Mouse (Mus musculus) midbrain, embryonic 10.5 days (tissue): ENCODE measurements around the gene Wdr49. TPM values are rescaled to one million over a fixed set of nuclear protein-coding genes. Genes with fewer than 3 reads are reported as not detected.

ENCODE experiments used
- DNase-seq: peaks from one replicate; pipeline ENCODE4 v3.0.0-alpha.2; 2017; ENCODE audit warnings: low spot score
- H3K27ac ChIP-seq: fragments of 300-500 bp; sonication (generic); replicated peaks from 2 replicates; pipeline ENCODE4 v1.5.1; 2016; ENCODE audit warnings: mild to moderate bottlenecking
- H3K27me3 ChIP-seq: fragments of 300-500 bp; sonication (generic); 2 replicates; pipeline ENCODE4 v1.6.1; 2016; ENCODE audit warnings: low read depth, mild to moderate bottlenecking; ENCODE audit not compliant: poor library complexity, severe bottlenecking
- H3K36me3 ChIP-seq: fragments of 300-500 bp; sonication (generic); 2 replicates; pipeline ENCODE4 v1.6.1; 2016; ENCODE audit warnings: mild to moderate bottlenecking, moderate library complexity
- H3K4me1 ChIP-seq: fragments of 300-500 bp; sonication (generic); 2 replicates; pipeline ENCODE4 v1.6.1; 2016
- H3K4me3 ChIP-seq: fragments of 300-500 bp; sonication (generic); 2 replicates; pipeline ENCODE4 v1.5.1; 2016; ENCODE audit warnings: mild to moderate bottlenecking, moderate library complexity
- H3K9me3 ChIP-seq: fragments of 300-500 bp; sonication (generic); replicated peaks from 2 replicates; pipeline ENCODE4 v1.6.1; 2016; ENCODE audit warnings: mild to moderate bottlenecking
- WGBS: fragments of 180-500 bp; shearing (Covaris S2); methylation state at CpG from one replicate; pipeline ENCODE4 v1.1.7; 2016; 5-methylcytosine and 5-hydroxymethylcytosine counted together
- polyA plus RNA-seq: library from polyadenylated mRNA; unstranded; fragments of >200 nt; fragmentation: Nextera tagmentation; extraction: Ambion mirVana; gene quantifications from 2 replicates; pipeline ENCODE4 v1.2.1, GENCODE M21; 2016

Gene Wdr49
- 0.07 TPM in 1 of 2 replicates, not detected in the other for polyA plus RNA-seq

DNA sequence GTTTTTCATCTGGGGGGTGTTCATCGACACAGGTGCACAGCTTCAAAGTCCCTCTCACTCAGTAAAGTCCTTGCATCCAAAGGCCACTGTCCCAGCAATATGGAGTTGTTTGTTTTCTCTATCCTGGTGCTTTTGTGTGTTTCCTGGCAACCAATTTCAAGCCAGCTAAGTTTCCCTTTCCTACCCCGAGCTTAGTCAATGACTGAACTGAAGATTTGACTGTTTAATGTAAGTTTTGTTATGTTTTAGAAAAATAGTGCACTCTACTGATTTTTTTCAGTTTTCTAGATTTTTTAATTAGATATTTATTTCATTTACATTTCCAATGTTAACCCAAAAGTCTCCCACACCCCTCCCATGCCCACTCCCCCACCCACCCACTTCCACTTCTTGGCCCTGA lies at the start of gene Wdr49:
TSS of gene Wdr49 (minus strand) at position 101 of the 400 bp plus-strand sequence.
- Histone ChIP-seq H3K36me3 (no peaks in the 10 kb centered on the region), H3K4me3 (no peak within 1 kb of the TSS), H3K9me3 (no peaks in the 10 kb centered on the region), H3K27ac (no peak within 1 kb of the TSS), H3K4me1 (no peaks in the 10 kb centered on the region), H3K27me3 (no peaks in the 10 kb centered on the region)
- WGBS: 43% methylated on average over 2 of the region's 2 CpGs
- no peak for DNase-seq

DNA sequence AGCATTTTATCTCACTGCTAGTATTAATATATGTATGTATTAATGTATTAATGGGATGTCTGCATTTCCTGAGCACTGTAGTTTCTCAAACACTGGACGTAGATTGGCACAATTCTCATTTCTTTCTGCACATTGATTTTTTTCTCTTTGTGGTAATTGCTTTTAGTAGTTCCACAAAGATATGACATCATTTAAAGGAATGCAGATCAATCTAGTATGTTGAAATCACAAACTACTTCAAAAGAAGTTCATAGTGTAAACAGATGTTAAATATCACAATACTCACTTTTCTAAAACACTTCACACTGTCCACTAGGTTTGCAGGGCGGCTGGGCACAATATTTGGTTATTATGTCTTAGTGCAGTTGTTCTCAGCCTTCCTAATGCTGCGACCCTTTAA lies 49.1 kb upstream of the Wdr49 start:
- peaks cover 30% of the 10 kb centered on the region for H3K36me3 ChIP-seq
- WGBS: 94% methylated on average over 3 of the region's 3 CpGs
- H3K4me3 ChIP-seq: no peak overlapping the region
- no peaks in the 10 kb centered on the region for H3K27me3 ChIP-seq
- no peaks in the 10 kb centered on the region for H3K9me3 ChIP-seq
- no peak overlapping the region for H3K27ac ChIP-seq
- DNase-seq: no peak
- H3K4me1 ChIP-seq: no peaks in the 10 kb centered on the region

DNA sequence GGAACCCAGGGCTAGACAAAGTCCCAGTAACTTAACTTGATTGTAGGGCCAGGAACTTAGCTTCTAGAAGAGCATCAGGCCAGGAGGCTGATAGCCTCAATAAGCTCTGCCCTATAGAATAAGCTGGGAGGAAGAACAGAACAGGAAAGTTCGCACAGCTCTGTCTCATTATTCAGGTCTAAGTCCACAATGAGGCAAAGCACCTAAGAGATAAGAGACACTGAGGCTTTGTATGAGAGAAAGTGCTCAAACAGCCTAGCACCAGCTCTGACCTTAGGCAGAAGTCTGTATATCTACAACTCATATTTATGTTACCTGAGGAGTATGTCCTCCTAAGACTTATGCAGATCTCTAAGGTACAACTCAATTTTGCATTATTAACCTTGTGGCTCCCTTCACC lies 40.6 kb upstream of the Wdr49 start:
- WGBS: 98% methylated on average over 1 of the region's 1 CpGs
- no peak for DNase-seq
- Histone ChIP-seq H3K4me1 (no peaks in the 10 kb centered on the region), H3K36me3 (peaks cover 52% of the 10 kb centered on the region), H3K27me3 (no peaks in the 10 kb centered on the region), H3K9me3 (no peaks in the 10 kb centered on the region), H3K4me3 (no peak overlapping the region), H3K27ac (no peak overlapping the region)

DNA sequence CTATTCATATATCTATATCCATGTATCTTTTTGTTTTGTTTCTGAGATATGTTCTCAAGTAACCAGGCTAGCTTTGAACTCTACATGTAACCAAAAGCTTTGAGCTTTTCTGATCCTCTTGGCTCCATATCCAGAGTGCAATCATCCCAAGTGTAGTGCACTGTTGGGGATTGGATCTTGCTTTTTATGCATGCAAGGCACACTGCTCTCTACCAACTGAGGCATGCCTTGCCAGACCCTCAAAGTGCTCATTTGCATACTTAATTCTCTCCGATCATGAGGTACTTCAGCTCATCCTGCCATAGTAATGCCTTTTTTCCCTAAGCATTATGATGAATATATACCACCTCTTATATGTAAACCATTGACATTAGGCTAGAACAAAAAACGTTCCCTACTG lies 39.4 kb upstream of the Wdr49 start:
- Histone ChIP-seq H3K27ac (no peak overlapping the region), H3K27me3 (no peaks in the 10 kb centered on the region), H3K9me3 (no peaks in the 10 kb centered on the region), H3K4me1 (no peaks in the 10 kb centered on the region), H3K4me3 (no peak overlapping the region), H3K36me3 (peaks cover 40% of the 10 kb centered on the region)
- no peak for DNase-seq
- 82% methylated on average over 2 of the region's 2 CpGs for WGBS

DNA sequence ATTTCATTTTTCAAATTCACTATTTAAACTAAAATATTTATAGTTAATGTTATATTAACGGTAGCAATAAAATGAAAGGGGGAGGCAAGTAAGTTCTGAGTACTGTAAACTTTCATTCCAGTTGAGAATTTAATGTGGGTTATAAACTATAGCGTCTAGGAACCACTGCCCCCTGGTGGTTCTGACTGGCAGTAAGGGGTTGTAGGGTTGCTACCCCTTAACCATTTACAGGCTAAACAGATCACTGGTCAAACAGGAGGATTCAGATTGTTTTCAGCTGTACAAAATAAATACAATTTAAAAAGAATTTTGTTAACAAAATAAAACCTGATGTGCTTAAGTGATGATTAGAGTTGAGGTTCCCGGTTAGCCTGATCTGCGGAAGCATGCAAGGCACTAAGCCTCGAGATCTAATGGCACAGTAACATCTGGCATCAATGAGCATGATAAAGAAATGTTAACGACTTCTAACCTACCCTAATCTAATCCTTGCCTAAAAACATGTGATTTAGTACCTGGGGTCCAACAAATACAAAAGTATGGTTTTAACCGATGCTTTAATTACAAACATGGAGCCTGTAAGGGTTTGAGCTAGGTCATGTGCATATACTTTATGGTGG lies 35.8 kb upstream of the Wdr49 start:
- Histone ChIP-seq H3K36me3 (peaks cover 34% of the 10 kb centered on the region), H3K27ac (no peak overlapping the region), H3K4me1 (no peaks in the 10 kb centered on the region), H3K4me3 (no peak overlapping the region), H3K9me3 (no peaks in the 10 kb centered on the region), H3K27me3 (no peaks in the 10 kb centered on the region)
- DNase-seq: peak; percentile 15
- 75% methylated on average over 7 of the region's 7 CpGs for WGBS

DNA sequence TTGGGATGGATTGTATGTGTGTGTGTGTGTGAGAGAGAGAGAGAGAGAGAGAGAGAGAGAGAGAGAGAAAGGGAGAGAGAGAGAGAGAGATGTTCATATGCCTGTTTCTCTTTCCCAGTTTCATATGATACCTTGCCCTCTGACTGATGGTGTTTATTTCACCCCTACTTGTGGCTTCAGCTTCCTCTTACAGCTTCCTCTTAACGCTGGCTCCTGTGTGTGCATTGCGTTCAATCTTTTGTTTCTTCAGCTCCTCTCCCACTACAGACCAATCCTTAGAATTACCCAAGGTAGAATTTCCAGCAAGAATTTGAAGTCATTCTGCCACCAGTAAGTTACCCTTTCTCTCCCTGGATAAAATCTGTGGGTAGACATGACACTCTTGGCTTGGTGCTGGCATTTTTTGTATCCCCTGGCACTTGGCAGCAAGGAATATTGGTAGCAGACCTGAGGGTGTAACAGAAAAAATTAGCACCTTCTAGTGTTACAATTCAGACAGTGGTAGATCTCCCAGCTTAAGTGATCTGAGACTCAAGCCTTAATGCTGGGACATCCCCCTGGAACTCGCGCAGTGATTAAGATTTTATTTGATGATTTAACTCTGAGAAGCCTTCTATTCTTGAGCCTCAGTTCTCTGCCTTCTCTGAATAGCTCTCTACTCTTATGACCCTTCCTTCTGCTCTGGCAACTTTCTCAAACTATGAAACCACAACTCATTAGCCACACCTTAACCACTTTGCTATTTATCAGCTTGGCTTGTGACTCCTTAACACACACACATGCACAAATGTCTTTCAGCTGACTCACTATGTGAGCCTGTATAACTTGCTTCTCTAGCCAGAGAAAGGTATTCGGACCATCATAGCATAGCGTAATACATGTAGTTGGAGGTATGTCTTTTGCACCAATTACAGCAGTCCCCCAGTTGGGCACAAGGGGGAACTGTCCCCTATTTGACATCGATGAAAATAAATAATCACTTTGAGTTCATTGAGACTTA lies 17.3 kb upstream of the Wdr49 start:
- H3K4me3 ChIP-seq: no peak overlapping the region
- DNase-seq: no peak
- H3K27me3 ChIP-seq: no peaks in the 10 kb centered on the region
- no peaks in the 10 kb centered on the region for H3K36me3 ChIP-seq
- no peak overlapping the region for H3K27ac ChIP-seq
- WGBS: 87% methylated on average over 7 of the region's 7 CpGs
- no peaks in the 10 kb centered on the region for H3K9me3 ChIP-seq
- no peaks in the 10 kb centered on the region for H3K4me1 ChIP-seq

DNA sequence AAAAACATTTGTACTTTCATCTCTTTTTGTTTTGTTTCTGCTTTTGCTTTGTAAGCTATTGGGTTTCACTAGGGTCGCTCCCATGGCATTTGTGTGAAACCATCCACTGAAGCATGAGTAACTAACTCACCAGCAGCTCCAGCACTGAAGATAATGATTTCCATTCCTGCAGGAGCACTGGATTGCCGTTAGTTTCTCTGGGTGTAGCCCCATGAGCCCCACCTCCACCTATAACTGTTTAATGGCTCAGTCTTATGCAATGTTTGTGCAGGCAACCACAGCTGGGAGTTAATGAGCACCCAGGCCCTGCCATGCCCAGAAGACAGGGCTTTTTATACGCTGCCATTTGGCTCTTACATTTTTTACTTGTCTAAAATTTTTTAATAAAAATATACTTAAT lies 11.0 kb upstream of the Wdr49 start:
- no peaks in the 10 kb centered on the region for H3K4me1 ChIP-seq
- no peaks in the 10 kb centered on the region for H3K27me3 ChIP-seq
- no peak for DNase-seq
- H3K4me3 ChIP-seq: no peak overlapping the region
- no peaks in the 10 kb centered on the region for H3K9me3 ChIP-seq
- H3K27ac ChIP-seq: no peak overlapping the region
- H3K36me3 ChIP-seq: no peaks in the 10 kb centered on the region
- 73% methylated on average over 3 of the region's 3 CpGs for WGBS

DNA sequence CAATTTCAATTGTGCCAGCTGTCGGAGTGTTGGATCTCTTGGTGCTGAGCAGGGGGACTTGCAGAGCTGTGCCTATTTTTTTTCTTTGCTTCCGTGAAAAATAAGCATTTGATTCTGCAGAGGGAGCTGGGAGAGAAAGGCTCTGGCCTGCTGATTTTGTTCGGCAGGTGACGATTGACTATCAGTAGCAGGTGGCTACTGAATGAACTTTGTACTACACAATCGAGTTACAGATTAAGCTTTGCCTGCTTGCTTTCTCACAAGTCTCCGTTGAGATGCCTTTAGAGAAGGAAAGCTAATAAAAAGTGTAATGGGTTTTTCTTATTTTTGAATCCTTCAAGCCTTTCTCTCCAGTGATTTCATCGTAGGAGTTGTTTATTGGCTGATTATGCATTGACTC lies 6.8 kb downstream of the Wdr49 start:
- no peaks in the 10 kb centered on the region for H3K9me3 ChIP-seq
- 84% methylated on average over 7 of the region's 7 CpGs for WGBS
- H3K27me3 ChIP-seq: no peaks in the 10 kb centered on the region
- DNase-seq: no peak
- H3K4me1 ChIP-seq: no peaks in the 10 kb centered on the region
- no peak overlapping the region for H3K4me3 ChIP-seq
- H3K27ac ChIP-seq: no peak overlapping the region
- H3K36me3 ChIP-seq: no peaks in the 10 kb centered on the region

DNA sequence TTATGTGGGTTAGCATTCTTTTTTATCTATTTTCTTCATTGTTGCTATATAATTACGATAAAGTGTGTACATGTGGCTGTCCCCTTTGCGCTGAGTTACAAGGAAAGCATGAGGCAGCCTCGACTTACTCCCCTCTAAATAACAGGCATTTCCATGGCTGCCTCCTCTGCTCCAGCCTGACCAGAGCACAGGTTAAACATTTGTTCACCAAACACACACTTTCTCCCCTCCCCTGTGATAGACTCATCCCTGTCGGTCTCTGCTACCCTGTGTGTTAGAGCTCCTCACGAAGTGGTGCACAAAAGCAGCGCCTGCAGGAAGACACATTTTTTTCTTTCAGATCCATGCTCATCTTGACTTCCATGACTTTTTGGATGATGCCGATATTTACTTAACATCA lies 7.3 kb downstream of the Wdr49 start:
- DNase-seq: no peak
- H3K27me3 ChIP-seq: no peaks in the 10 kb centered on the region
- H3K9me3 ChIP-seq: no peaks in the 10 kb centered on the region
- no peak overlapping the region for H3K4me3 ChIP-seq
- H3K27ac ChIP-seq: no peak overlapping the region
- H3K36me3 ChIP-seq: no peaks in the 10 kb centered on the region
- 93% methylated on average over 7 of the region's 7 CpGs for WGBS
- H3K4me1 ChIP-seq: no peaks in the 10 kb centered on the region

DNA sequence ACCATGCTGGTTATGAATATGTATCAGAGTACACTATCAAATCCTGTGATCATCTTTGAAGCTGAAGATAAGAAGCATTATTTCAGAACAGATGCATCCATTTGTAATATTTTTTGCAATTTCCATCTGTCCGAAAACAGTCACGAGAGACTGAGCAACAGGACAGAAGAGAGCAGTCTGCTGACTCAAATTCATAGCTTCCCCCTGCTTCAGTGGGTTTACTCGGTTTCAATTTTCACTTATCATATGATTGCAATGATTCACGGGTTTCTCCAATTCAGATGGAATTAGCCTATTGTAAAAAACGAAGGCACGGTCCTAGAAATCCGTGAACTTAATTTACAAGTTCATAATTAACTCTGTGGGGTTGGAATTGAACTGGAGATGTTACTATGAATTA lies 13.8 kb downstream of the Wdr49 start:
- H3K36me3 ChIP-seq: no peaks in the 10 kb centered on the region
- no peak overlapping the region for H3K4me3 ChIP-seq
- no peak for DNase-seq
- H3K27me3 ChIP-seq: no peaks in the 10 kb centered on the region
- H3K27ac ChIP-seq: no peak overlapping the region
- H3K4me1 ChIP-seq: no peaks in the 10 kb centered on the region
- no peaks in the 10 kb centered on the region for H3K9me3 ChIP-seq
- 92% methylated on average over 7 of the region's 7 CpGs for WGBS

DNA sequence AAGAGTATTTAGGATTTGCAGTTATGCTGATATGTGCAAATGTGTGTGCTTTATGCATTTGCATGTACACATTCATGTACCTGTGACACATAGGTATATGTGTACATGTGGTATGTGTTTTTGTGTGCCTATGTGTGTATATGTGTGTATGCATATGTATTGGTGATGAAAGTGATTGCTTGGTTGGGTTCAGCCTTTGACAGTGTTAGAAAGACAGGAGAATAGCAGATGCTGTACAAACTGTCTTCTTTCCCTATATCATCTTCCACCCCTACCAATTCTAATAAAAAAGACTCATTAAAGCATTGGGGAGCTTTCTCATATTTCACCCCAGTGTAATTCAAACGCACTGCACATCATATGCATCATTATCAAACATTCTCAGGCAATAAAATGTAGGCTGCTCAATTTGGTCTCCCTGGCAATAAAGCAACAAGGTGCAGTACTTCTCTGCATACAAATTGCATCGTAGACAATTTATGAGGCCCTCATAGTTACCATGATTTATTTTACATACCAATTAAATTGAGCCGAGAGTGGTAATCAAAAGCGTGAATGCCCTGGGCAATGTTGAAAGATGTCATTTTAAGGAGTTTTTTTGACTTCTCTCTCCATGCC lies 51.3 kb downstream of the Wdr49 start:
- H3K27me3 ChIP-seq: no peaks in the 10 kb centered on the region
- H3K4me1 ChIP-seq: no peaks in the 10 kb centered on the region
- H3K9me3 ChIP-seq: no peaks in the 10 kb centered on the region
- no peak for DNase-seq
- no peak overlapping the region for H3K4me3 ChIP-seq
- H3K27ac ChIP-seq: no peak overlapping the region
- 93% methylated on average over 4 of the region's 4 CpGs for WGBS
- H3K36me3 ChIP-seq: no peaks in the 10 kb centered on the region

DNA sequence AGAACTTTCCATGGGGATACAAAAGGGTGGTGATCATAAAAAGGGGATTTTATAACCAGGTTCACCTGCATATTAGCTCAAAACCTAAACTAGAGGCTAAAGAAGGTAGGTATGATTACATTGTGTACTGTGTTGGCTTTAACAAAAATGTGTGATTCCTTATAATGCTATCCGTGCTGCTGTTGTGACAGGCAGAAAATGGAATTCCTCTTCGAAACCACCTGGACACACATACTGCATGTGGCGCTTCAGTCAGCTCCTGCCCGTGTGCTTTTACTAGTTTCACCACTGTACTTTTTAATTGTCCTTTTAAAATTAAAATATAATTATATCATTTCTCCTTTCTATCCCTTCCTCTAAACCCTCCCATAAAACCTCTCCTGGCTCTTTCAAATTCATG lies 86.0 kb downstream of the Wdr49 start:
- no peak overlapping the region for H3K4me3 ChIP-seq
- no peaks in the 10 kb centered on the region for H3K27me3 ChIP-seq
- DNase-seq: no peak
- 96% methylated on average over 4 of the region's 4 CpGs for WGBS
- no peaks in the 10 kb centered on the region for H3K36me3 ChIP-seq
- no peaks in the 10 kb centered on the region for H3K9me3 ChIP-seq
- peaks cover 9% of the 10 kb centered on the region; the same call in 1 of the 2 replicates for H3K4me1 ChIP-seq
- H3K27ac ChIP-seq: no peak overlapping the region
